Mouse (Mus musculus): Measurements from ENCODE around the gene Calcrl. TPM values are rescaled to one million over a fixed set of nuclear protein-coding genes. Genes with fewer than 3 reads are reported as not detected.

Calcrl gene
- polyA plus RNA-seq, 1 experiment from 2014 or later: 30.8 TPM

DNA sequence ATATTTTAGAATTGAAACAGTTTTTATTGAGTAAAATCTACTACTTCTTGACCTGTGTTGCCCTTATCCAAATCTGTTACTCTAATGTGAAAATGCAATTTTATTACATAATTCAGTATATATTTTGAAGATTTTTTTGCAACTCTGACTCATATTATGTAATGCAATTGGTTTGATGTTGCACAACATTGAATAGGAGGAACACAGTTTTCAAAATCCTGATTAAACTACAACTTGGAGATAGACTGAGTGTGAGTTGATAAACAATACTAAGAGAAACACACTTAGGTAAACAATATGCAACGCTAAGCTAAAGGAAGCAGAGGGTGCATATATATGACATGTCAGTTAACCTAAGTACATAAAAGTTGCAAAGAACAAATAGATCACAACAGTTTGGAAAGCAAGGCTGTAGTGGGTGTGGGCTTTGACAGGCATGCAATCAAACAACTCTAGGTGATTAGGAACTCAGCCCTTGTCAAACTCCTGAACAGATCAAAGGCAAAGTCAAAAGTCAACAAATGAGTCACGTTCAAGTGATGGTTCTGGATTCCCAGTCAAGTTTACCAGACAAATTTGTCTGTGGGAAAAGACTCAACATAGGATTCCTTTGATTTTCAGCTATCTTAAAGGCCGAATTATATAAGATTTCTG is 66.4 kb downstream of the Calcrl start:
- Histone ChIP-seq H3K9ac (no peak overlapping the region), H3K4me3 (replicated peaks) (no peak overlapping the region), H3K36me3 (no peaks in the 10 kb centered on the region), H3K4me1 (replicated peaks) (no peaks in the 10 kb centered on the region), H3K27ac (no peak overlapping the region), H3K4me2 (replicated peaks) (no peak overlapping the region), H3K9me3 (no peaks in the 10 kb centered on the region), H3K27me3 (replicated peaks) (no peaks in the 10 kb centered on the region)
- 40% methylated on average over 3 of the region's 3 CpGs for WGBS
- peak; percentile 83 for ATAC-seq

GRCm38 (mm10) chr2:84355281-84355680 is 69.9 kb downstream of the Calcrl start:
- H3K9me3 ChIP-seq: no peaks in the 10 kb centered on the region
- H3K27me3 ChIP-seq (replicated peaks): no peaks in the 10 kb centered on the region
- no peaks in the 10 kb centered on the region for H3K36me3 ChIP-seq
- H3K4me1 ChIP-seq (replicated peaks): no peaks in the 10 kb centered on the region
- H3K4me2 ChIP-seq (replicated peaks): no peak overlapping the region
- 83% methylated on average over 4 of the region's 4 CpGs for WGBS
- no peak overlapping the region for H3K27ac ChIP-seq
- ATAC-seq: no peak
- no peak overlapping the region for H3K9ac ChIP-seq
- no peak overlapping the region for H3K4me3 ChIP-seq (replicated peaks)

DNA sequence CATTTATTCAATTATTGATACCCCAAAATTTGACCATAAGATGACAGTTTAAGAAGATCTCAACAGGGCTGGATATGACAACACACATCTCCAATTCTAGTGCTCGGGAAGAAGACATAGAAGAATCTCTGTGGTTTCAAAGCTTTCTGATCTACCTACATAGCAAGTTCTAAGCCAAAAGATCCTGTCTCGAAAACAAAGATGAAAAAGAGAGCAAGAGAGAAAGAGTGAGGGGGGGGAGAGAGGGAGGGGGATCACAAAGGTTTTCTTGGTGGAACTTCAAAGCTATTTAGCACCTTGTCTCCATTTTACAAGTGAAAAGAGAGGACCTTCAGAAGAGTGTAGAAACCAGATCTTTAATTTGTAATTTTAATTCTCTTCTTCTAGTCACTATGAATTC is 77.8 kb downstream of the Calcrl start:
- Histone ChIP-seq H3K4me3 (replicated peaks) (no peak overlapping the region), H3K27ac (no peak overlapping the region), H3K9ac (no peak overlapping the region), H3K9me3 (no peaks in the 10 kb centered on the region), H3K36me3 (no peaks in the 10 kb centered on the region), H3K4me1 (replicated peaks) (no peaks in the 10 kb centered on the region), H3K27me3 (replicated peaks) (no peaks in the 10 kb centered on the region), H3K4me2 (replicated peaks) (no peak overlapping the region)
- WGBS: 70% methylated on average over 2 of the region's 2 CpGs
- no peak for ATAC-seq

GRCm38 (mm10) chr2:84343756-84344155 is 81.5 kb downstream of the Calcrl start:
- H3K9ac ChIP-seq: no peak overlapping the region
- H3K27me3 ChIP-seq (replicated peaks): no peaks in the 10 kb centered on the region
- no peak overlapping the region for H3K4me2 ChIP-seq (replicated peaks)
- H3K9me3 ChIP-seq: no peaks in the 10 kb centered on the region
- no peaks in the 10 kb centered on the region for H3K4me1 ChIP-seq (replicated peaks)
- no peak overlapping the region for H3K27ac ChIP-seq
- no peak overlapping the region for H3K4me3 ChIP-seq (replicated peaks)
- H3K36me3 ChIP-seq: no peaks in the 10 kb centered on the region
- WGBS: 72% methylated on average over 2 of the region's 2 CpGs
- no peak for ATAC-seq

DNA sequence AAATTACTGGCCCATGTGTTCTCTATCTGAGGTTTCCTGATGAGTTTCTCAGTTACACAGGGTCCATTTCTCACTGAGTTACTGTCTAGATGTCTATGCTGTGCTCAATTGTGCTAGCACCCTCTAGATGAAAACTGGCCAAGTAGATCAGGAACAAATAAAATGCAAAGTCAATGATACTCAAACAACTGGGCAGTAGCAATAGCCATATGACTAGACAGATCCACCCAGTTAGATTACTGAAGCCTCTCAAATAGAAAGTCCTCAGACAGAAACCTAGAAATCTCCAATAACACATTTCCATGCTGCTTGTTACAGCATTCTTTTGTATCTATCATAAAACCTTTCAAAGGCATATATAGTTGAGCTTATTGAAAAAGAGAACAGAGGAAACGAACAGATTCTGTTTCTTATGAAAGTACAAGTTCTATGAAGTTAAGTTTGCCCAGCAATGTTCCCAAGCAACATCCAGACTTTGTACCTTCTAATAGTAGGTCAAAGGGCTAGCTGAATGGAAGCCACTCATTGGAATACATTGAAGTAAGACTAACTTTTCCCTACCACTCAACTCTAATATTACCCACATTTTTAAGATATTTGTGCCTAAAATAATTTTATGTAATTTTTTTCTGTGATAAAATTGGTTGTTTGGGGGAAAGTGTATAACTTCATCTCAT is 87.3 kb downstream of the Calcrl start:
- Histone ChIP-seq H3K9me3 (no peaks in the 10 kb centered on the region), H3K36me3 (no peaks in the 10 kb centered on the region), H3K27ac (no peak overlapping the region), H3K27me3 (replicated peaks) (no peaks in the 10 kb centered on the region), H3K4me2 (replicated peaks) (no peak overlapping the region), H3K4me3 (replicated peaks) (no peak overlapping the region), H3K9ac (no peak overlapping the region), H3K4me1 (replicated peaks) (no peaks in the 10 kb centered on the region)
- 87% methylated on average over 1 of the region's 1 CpGs for WGBS
- ATAC-seq: peak; percentile 53; the same call in 1 of the 2 replicates

GRCm38 (mm10) chr2:84336331-84336730 is 88.9 kb downstream of the Calcrl start:
- Histone ChIP-seq H3K4me3 (replicated peaks) (no peak overlapping the region), H3K9me3 (no peaks in the 10 kb centered on the region), H3K36me3 (no peaks in the 10 kb centered on the region), H3K27me3 (replicated peaks) (no peaks in the 10 kb centered on the region), H3K4me1 (replicated peaks) (no peaks in the 10 kb centered on the region), H3K9ac (no peak overlapping the region), H3K27ac (no peak overlapping the region), H3K4me2 (replicated peaks) (no peak overlapping the region)
- ATAC-seq: no peak
- WGBS: 79% methylated on average over 4 of the region's 4 CpGs

GRCm38 (mm10) chr2:84316185-84316805 is 108.9 kb downstream of the Calcrl start:
- no peaks in the 10 kb centered on the region for H3K36me3 ChIP-seq
- no peaks in the 10 kb centered on the region for H3K4me1 ChIP-seq (replicated peaks)
- no peaks in the 10 kb centered on the region for H3K9me3 ChIP-seq
- no peak overlapping the region for H3K9ac ChIP-seq
- no peak for ATAC-seq
- H3K27ac ChIP-seq: no peak overlapping the region
- 79% methylated on average over 4 of the region's 4 CpGs for WGBS
- no peak overlapping the region for H3K4me2 ChIP-seq (replicated peaks)
- no peak overlapping the region for H3K4me3 ChIP-seq (replicated peaks)
- H3K27me3 ChIP-seq (replicated peaks): no peaks in the 10 kb centered on the region

- H3K4me1 ChIP-seq (replicated peaks): no peaks in the 10 kb centered on the region
- H3K27ac ChIP-seq: no peak overlapping the region
- H3K36me3 ChIP-seq: no peaks in the 10 kb centered on the region
- H3K4me3 ChIP-seq (replicated peaks): no peak overlapping the region
- no peaks in the 10 kb centered on the region for H3K27me3 ChIP-seq (replicated peaks)
- no peak for ATAC-seq
- WGBS: 27% methylated on average over 5 of the region's 5 CpGs
- H3K4me2 ChIP-seq (replicated peaks): no peak overlapping the region
- no peak overlapping the region for H3K9ac ChIP-seq
- no peaks in the 10 kb centered on the region for H3K9me3 ChIP-seq
These were observed 128.7 kb downstream of the Calcrl start for GRCm38 (mm10) chr2:84296517-84296916.

- Histone ChIP-seq H3K4me3 (replicated peaks) (no peak overlapping the region), H3K9me3 (no peaks in the 10 kb centered on the region), H3K4me1 (replicated peaks) (no peaks in the 10 kb centered on the region), H3K27ac (no peak overlapping the region), H3K4me2 (replicated peaks) (no peak overlapping the region), H3K9ac (no peak overlapping the region), H3K36me3 (no peaks in the 10 kb centered on the region), H3K27me3 (replicated peaks) (no peaks in the 10 kb centered on the region)
- ATAC-seq: no peak
- WGBS: 48% methylated on average over 2 of the region's 2 CpGs
These were observed 130.1 kb downstream of the Calcrl start for GRCm38 (mm10) chr2:84295068-84295467.

DNA sequence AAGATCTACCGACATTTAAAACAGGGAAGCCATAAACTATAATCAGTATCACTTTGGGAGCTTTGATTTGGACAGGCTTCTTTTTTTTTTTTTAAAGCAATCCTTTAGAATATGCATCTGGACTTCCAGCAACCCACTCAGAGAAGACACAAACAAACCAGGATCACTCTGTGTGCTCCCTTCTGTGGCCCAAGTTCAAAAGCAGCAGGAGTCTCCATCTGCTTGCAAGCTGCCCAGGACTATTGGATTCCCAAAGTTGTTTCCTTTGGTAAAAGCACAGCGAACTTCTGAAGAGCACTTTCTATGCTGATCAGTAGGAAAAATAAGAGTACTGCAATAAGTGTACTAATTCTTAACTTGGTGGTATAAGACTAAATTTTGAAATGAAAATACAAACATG is 130.6 kb downstream of the Calcrl start:
- Histone ChIP-seq H3K9ac (no peak overlapping the region), H3K27ac (no peak overlapping the region), H3K36me3 (no peaks in the 10 kb centered on the region), H3K4me2 (replicated peaks) (no peak overlapping the region), H3K27me3 (replicated peaks) (no peaks in the 10 kb centered on the region), H3K4me1 (replicated peaks) (no peaks in the 10 kb centered on the region), H3K4me3 (replicated peaks) (no peak overlapping the region), H3K9me3 (no peaks in the 10 kb centered on the region)
- 43% methylated on average over 2 of the region's 2 CpGs for WGBS
- ATAC-seq: no peak

DNA sequence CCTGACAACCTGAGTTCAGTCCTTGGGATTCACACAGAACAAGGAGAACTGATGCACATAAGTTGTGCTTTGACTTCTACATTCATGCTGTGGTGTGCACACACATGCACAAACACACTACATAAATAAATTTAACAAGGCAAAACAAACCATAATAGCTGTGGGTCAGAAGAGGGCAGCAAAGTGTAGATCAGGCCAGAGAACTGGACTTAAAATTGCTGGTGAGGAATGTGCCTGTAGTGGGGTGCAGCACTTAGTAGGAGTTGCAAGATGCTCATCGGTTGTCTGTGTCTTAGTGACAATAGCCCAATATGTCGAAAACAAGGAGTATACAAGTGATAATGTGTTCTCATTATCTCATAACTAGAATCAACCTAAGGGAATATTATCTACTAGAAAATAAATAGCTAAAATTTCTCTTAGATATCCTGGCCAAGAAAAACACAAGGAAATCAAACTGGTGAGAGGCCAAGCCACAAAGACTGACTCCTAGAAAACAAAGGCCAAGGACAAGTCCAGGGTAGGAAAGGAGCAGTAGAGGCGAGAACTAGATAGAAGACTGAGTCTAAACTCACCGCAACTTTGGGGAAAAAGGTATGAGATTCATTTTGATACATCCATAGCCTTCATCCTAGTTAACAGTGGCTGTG is 132.7 kb downstream of the Calcrl start:
- Histone ChIP-seq H3K9me3 (no peaks in the 10 kb centered on the region), H3K4me1 (replicated peaks) (no peaks in the 10 kb centered on the region), H3K4me2 (replicated peaks) (no peak overlapping the region), H3K27ac (no peak overlapping the region), H3K4me3 (replicated peaks) (no peak overlapping the region), H3K36me3 (no peaks in the 10 kb centered on the region), H3K27me3 (replicated peaks) (no peaks in the 10 kb centered on the region), H3K9ac (no peak overlapping the region)
- no peak for ATAC-seq
- WGBS: 88% methylated on average over 4 of the region's 4 CpGs

DNA sequence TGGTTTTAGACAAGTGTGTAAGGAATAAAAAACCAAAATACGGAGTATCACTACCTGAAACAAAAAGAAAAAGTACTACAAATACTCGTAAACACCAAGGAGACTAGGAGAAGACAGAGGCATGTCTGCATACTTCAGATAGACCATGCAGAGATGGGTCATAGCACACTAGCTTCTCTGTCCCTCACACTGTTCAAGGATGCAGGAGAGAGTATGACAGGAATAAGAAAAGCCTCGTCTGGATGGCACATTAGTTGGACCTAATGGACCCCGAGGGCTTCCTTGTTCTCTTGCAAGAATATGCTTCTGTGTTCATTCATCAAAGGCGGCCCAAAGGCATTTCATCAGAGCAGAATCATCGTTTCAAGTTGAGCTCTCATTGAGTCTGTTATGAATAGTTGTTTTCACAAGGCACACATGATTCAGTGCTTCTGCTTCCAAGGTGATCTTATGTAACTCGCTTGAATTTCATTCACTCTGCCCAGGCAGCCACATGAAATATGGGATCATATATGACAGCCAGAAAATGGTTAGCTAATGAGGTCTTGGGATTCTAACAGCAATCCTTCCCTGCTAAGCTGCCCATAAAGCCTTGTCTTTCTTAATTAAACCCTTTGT is 136.2 kb downstream of the Calcrl start:
- H3K4me1 ChIP-seq (replicated peaks): no peaks in the 10 kb centered on the region
- no peak overlapping the region for H3K9ac ChIP-seq
- no peaks in the 10 kb centered on the region for H3K36me3 ChIP-seq
- H3K4me2 ChIP-seq (replicated peaks): no peak overlapping the region
- 72% methylated on average over 7 of the region's 7 CpGs for WGBS
- no peaks in the 10 kb centered on the region for H3K9me3 ChIP-seq
- H3K27ac ChIP-seq: no peak overlapping the region
- no peak overlapping the region for H3K4me3 ChIP-seq (replicated peaks)
- no peak for ATAC-seq
- H3K27me3 ChIP-seq (replicated peaks): no peaks in the 10 kb centered on the region
